Mouse (Mus musculus) A20 (cell line): ENCODE data around the gene Raver1.
"Not testable (repeated sequence)": the region's sequence is repeated elsewhere in the genome, so short reads cannot be mapped to it uniquely, and the experiment has no call there.

Source experiments
- DNase-seq: peaks from one replicate; pipeline ENCODE4 v3.0.0-alpha.2; 2011; ENCODE audit warnings: low read depth, low spot score

Gene Raver1

GRCm38 (mm10) chr9:21105760-21106564 lies 14.2 kb upstream of the Raver1 start:
- DNase-seq: no peak

- no peak for DNase-seq
Observed at GRCm38 (mm10) chr9:21104814-21105213, 13.0 kb upstream of the Raver1 start.

- DNase-seq: no peak
Observed at GRCm38 (mm10) chr9:21102076-21102475, 10.3 kb upstream of the Raver1 start.

- DNase-seq: no peak
Observed at GRCm38 (mm10) chr9:21100447-21101161, 8.8 kb upstream of the Raver1 start.

GRCm38 (mm10) chr9:21097793-21098192 lies 6.0 kb upstream of the Raver1 start:
- DNase-seq: peak; percentile 30

GRCm38 (mm10) chr9:21095958-21096357 lies 4.2 kb upstream of the Raver1 start:
- DNase-seq: no peak

- no peak for DNase-seq
Observed at GRCm38 (mm10) chr9:21093423-21093822, 1.6 kb upstream of the Raver1 start.

GRCm38 (mm10) chr9:21090972-21091706 lies 669 bp downstream of the Raver1 start:
- DNase-seq: no peak

GRCm38 (mm10) chr9:21090537-21090936 lies 1.3 kb downstream of the Raver1 start:
- DNase-seq: no peak

- DNase-seq: no peak
Observed at GRCm38 (mm10) chr9:21083324-21083723, 8.5 kb downstream of the Raver1 start.

GRCm38 (mm10) chr9:21081127-21081526 lies 10.7 kb downstream of the Raver1 start:
- no peak for DNase-seq

GRCm38 (mm10) chr9:21075625-21076024 lies 16.2 kb downstream of the Raver1 start:
- DNase-seq: no peak

- DNase-seq: no peak
Observed at GRCm38 (mm10) chr9:21074173-21074572, 17.6 kb downstream of the Raver1 start.

- peak; percentile 85 for DNase-seq
Observed at GRCm38 (mm10) chr9:21073044-21073840, 18.6 kb downstream of the Raver1 start, which contains the start of the genes Gm49373 and Fdx1l. Gm49373 (minus strand) TSS chr9:21073096. Fdx1l (minus strand) TSS chr9:21073614.

GRCm38 (mm10) chr9:21072641-21073040 lies 19.2 kb downstream of the Raver1 start:
- DNase-seq: no peak

GRCm38 (mm10) chr9:21067006-21067684 lies 24.7 kb downstream of the Raver1 start, which contains the start of gene Zglp1:
Zglp1 (minus strand) TSS chr9:21067093.
- DNase-seq: no peak

- no peak for DNase-seq
Observed at GRCm38 (mm10) chr9:21062928-21063327, 28.9 kb downstream of the Raver1 start.

- no peak for DNase-seq
Observed at GRCm38 (mm10) chr9:21051578-21051977, 40.2 kb downstream of the Raver1 start.

GRCm38 (mm10) chr9:21045235-21045634 lies 46.6 kb downstream of the Raver1 start:
- DNase-seq: no peak

GRCm38 (mm10) chr9:21044785-21045184 lies 47.0 kb downstream of the Raver1 start:
- DNase-seq: not testable (repeated sequence)

GRCm38 (mm10) chr9:21043563-21043962 lies 48.2 kb downstream of the Raver1 start:
- DNase-seq: no peak
